Mouse (Mus musculus) lung, adult 2 months (tissue): ENCODE measurements around the gene Gys1. TPM values are rescaled to one million over a fixed set of nuclear protein-coding genes. Genes with fewer than 3 reads are reported as not detected.
"Not testable (repeated sequence)": the region's sequence is repeated elsewhere in the genome, so short reads cannot be mapped to it uniquely, and the experiment has no call there.

Experiments
- DNase-seq: peaks from one replicate; pipeline ENCODE4 v3.0.0; 2022
- H3K4me1 ChIP-seq: fragments of 200-500 bp; 2 replicates; pipeline ENCODE4 v1.6.1; 2011; ENCODE audit warnings: low read length; ENCODE audit not compliant: control insufficient read depth, insufficient read depth
- H3K4me3 ChIP-seq: fragments of 200-500 bp; replicated peaks from 2 replicates; pipeline ENCODE3; 2011; ENCODE audit warnings: low read depth, mild to moderate bottlenecking, control low read depth, low read length; ENCODE audit errors: extremely low read depth
- CTCF ChIP-seq: fragments of 200-500 bp; IDR thresholded peaks from 2 replicates; pipeline ENCODE4 v1.5.1; 2011; ENCODE audit warnings: mild to moderate bottlenecking, low read length, control low read depth; ENCODE audit not compliant: insufficient read depth
- POLR2A ChIP-seq: fragments of 200-500 bp; IDR thresholded peaks from 2 replicates; pipeline ENCODE4 v1.6.1; 2011; ENCODE audit warnings: low read depth, mild to moderate bottlenecking, control low read depth, low read length, borderline replicate concordance; ENCODE audit errors: extremely low read depth
- WGBS: fragments of 180-500 bp; shearing (Covaris S2); methylation state at CpG from one replicate; pipeline ENCODE4 v1.1.7; 2018; 5-methylcytosine and 5-hydroxymethylcytosine counted together
- polyA plus RNA-seq: library from polyadenylated mRNA; depleted of rRNA; stranded (reverse); fragments of >200 nt; gene quantifications from 2 replicates; pipeline ENCODE4 v1.2.3, GENCODE M21; 2012; rRNA removed

The Gys1 gene
- 33.0 and 39.4 TPM in 2 replicates for polyA plus RNA-seq

GRCm38 (mm10) chr7:45434203-45435015 is at the start of gene Gys1:
Gys1 (plus strand) TSS chr7:45434844.
- TF ChIP-seq POLR2A (peak; percentile 68), CTCF (peak; percentile 72)
- Histone ChIP-seq H3K4me1 (peaks cover 9% of the 10 kb centered on the region), H3K4me3 (peak within 1 kb of the TSS; percentile 73)
- peak; percentile 99 for DNase-seq
- WGBS: under 1% methylated on average over 45 of the region's 45 CpGs

GRCm38 (mm10) chr7:45386077-45386476 is 48.6 kb upstream of the Gys1 start:
- 90% methylated on average over 3 of the region's 3 CpGs for WGBS
- no peaks in the 10 kb centered on the region for H3K4me1 ChIP-seq
- H3K4me3 ChIP-seq: no peak overlapping the region
- DNase-seq: no peak
- TF ChIP-seq CTCF: no peak

GRCm38 (mm10) chr7:45395129-45395541 is 39.5 kb upstream of the Gys1 start:
- no peak for TF ChIP-seq CTCF
- TF ChIP-seq POLR2A: no peak
- Histone ChIP-seq H3K4me3 (peak overlapping the region; percentile 67), H3K4me1 (peaks cover 8% of the 10 kb centered on the region)
- no peak for DNase-seq
- WGBS: 1% methylated on average over 19 of the region's 20 CpGs

- peak; percentile 99 for DNase-seq
- under 1% methylated on average over 60 of the region's 60 CpGs for WGBS
- peaks cover 8% of the 10 kb centered on the region for H3K4me1 ChIP-seq
These were observed 38.9 kb upstream of the Gys1 start, which contains the start of gene Snrnp70 for GRCm38 (mm10) chr7:45395578-45396336. Snrnp70 (minus strand) TSS chr7:45395742.

GRCm38 (mm10) chr7:45396337-45396775 is 38.3 kb upstream of the Gys1 start:
- WGBS: under 1% methylated on average over 3 of the region's 3 CpGs
- H3K4me3 ChIP-seq: peak overlapping the region; percentile 68
- DNase-seq, H3K4me1 ChIP-seq: not testable (repeated sequence)

More at GRCm38 (mm10) chr7:45395578-45396336, 38.9 kb upstream of the Gys1 start, which contains the start of gene Snrnp70:
- peak within 1 kb of the TSS; percentile 68 for H3K4me3 ChIP-seq
- peak; percentile 98 for TF ChIP-seq POLR2A
- TF ChIP-seq CTCF: no peak

GRCm38 (mm10) chr7:45396787-45397186 is 37.9 kb upstream of the Gys1 start:
- TF ChIP-seq POLR2A (no peak), CTCF (no peak)
- Histone ChIP-seq H3K4me1 (peaks cover 8% of the 10 kb centered on the region), H3K4me3 (no peak overlapping the region)
- DNase-seq: no peak
- WGBS: 61% methylated on average over 2 of the region's 2 CpGs

- WGBS: 54% methylated on average over 10 of the region's 10 CpGs
- DNase-seq: no peak
- H3K4me3 ChIP-seq: no peak overlapping the region
- no peak for TF ChIP-seq CTCF
- no peak for TF ChIP-seq POLR2A
- peaks cover under 1% of the 10 kb centered on the region; the same call in 1 of the 2 replicates for H3K4me1 ChIP-seq
These were observed 33.0 kb upstream of the Gys1 start for GRCm38 (mm10) chr7:45401521-45402085.

GRCm38 (mm10) chr7:45403532-45404261 is 30.9 kb upstream of the Gys1 start:
- TF ChIP-seq POLR2A (no peak), CTCF (peak; percentile 45; the same call in 1 of the 2 replicates)
- Histone ChIP-seq H3K4me3 (no peak overlapping the region), H3K4me1 (peaks cover 2% of the 10 kb centered on the region; the same call in 1 of the 2 replicates)
- peak; percentile 62 for DNase-seq
- WGBS: 44% methylated on average over 6 of the region's 6 CpGs
